ENCODE assay signal across 9 mouse cellular contexts in genomic region chr4:137919116-137919515, GRCm38 (mm10). TPM values are rescaled to one million over a fixed set of nuclear protein-coding genes. Genes with fewer than 3 reads are reported as not detected.
DNase-seq lines count a peak whose midpoint lies in the region; ATAC-seq lines count a peak whose summit lies in the region.
"Had no signal": no experiment of that assay in that cellular context is flagged by ENCODE, and none has a peak within 500 bp of the region (broad histone marks: within the 10 kb centered on the region; RNA-seq: fewer than 3 reads in every experiment).

No protein-coding gene starts in this region.

- no peaks in the 10 kb centered on the region for H3K27me3 ChIP-seq in kidney, embryonic 16.5 days (ENCODE audit: insufficient read depth, low read length)
- no peaks in the 10 kb centered on the region for H3K27me3 ChIP-seq in intestine, embryonic 16.5 days (replicated peaks; ENCODE audit: control insufficient read depth, insufficient read depth, low read length)
- H3K27me3 ChIP-seq: Patski had no signal

- H3K27ac ChIP-seq in kidney, embryonic 16.5 days (ENCODE audit: low read length), result peak overlapping the region; percentile 95
- peak overlapping the region; percentile 90 for H3K27ac ChIP-seq in intestine, embryonic 16.5 days (ENCODE audit: low read length)

- WGBS in kidney, embryonic 16.5 days, result 55% methylated on average over 10 of the region's 10 CpGs
- WGBS in intestine, embryonic 16.5 days, result 67% methylated on average over 10 of the region's 10 CpGs

- 0 out of 2 replicates have a peak overlapping the region, but pooled peaks have one; percentile 10 for H3K9ac ChIP-seq in kidney, embryonic 16.5 days (replicated peaks; ENCODE audit: low read length)
- H3K9ac ChIP-seq in intestine, embryonic 16.5 days (ENCODE audit: low read depth, low read length), result no peak overlapping the region

- H3K36me3 ChIP-seq in kidney, embryonic 16.5 days (ENCODE audit: insufficient read depth, low read length), result peaks cover 9% of the 10 kb centered on the region; the same call in 1 of the 2 replicates
- H3K36me3 ChIP-seq in intestine, embryonic 16.5 days (ENCODE audit: control insufficient read depth, insufficient read depth, low read length), result no peaks in the 10 kb centered on the region

- no peaks in the 10 kb centered on the region for H3K9me3 ChIP-seq in kidney, embryonic 16.5 days (ENCODE audit: low read length)
- H3K9me3 ChIP-seq in intestine, embryonic 16.5 days (ENCODE audit: control insufficient read depth, low read length), result no peaks in the 10 kb centered on the region

- H3K4me3 ChIP-seq in kidney, embryonic 16.5 days (ENCODE audit: low read length), result no peak overlapping the region
- H3K4me3 ChIP-seq in intestine, embryonic 16.5 days (ENCODE audit: low read length), result no peak overlapping the region

- DNase-seq in cerebellum, adult 11-12 months, result peak; percentile 79
- DNase-seq in cerebellum, postnatal 4 days (ENCODE audit: low spot score in 2 of 2), result no peak
- DNase-seq in kidney, adult 18-20 months, result no peak
- peak; percentile 69 to 73 for DNase-seq in cerebellum, postnatal 10 days
- no peak for DNase-seq in retina, postnatal 1 day
- no peak for DNase-seq in right cerebral cortex, adult 2 months (ENCODE audit: low spot score in 2 of 2)

- H3K4me2 ChIP-seq in kidney, embryonic 16.5 days (replicated peaks; ENCODE audit: low read depth, low read length), result no peak overlapping the region
- H3K4me2 ChIP-seq in intestine, embryonic 16.5 days (ENCODE audit: low read depth, low read length), result no peak overlapping the region

- H3K4me1 ChIP-seq in kidney, embryonic 16.5 days (ENCODE audit: insufficient read depth, low read length), result peaks cover 46% of the 10 kb centered on the region
- peaks cover 40% of the 10 kb centered on the region for H3K4me1 ChIP-seq in intestine, embryonic 16.5 days (ENCODE audit: control insufficient read depth, insufficient read depth, low read length)

- no peak for ATAC-seq in kidney, embryonic 16.5 days (ENCODE audit: low FRiP score, low TSS enrichment)
- ATAC-seq in intestine, embryonic 16.5 days, result no peak
- ATAC-seq: Patski had no signal

RNA-seq across cellular contexts. Expression of gene Ece1, which starts 57.1 kb away (rescaled TPM):
- polyA plus RNA-seq in kidney, embryonic 16.5 days (2015; fragmentation: Nextera tagmentation; extraction: Ambion mirVana), result 55.5 and 72.3 TPM in 2 replicates
- 56.0 and 63.0 TPM in 2 replicates for polyA plus RNA-seq in intestine, embryonic 16.5 days (2015; fragmentation: Nextera tagmentation; extraction: Ambion mirVana)

Comparison
In these comparisons a context has a peak if more than half of its experiments do, and no peak if none do; other contexts are left out.
1. DNase-seq: peak in cerebellum, adult 11-12 months (single experiment) and cerebellum, postnatal 10 days (2 of 2); none in cerebellum, postnatal 4 days (0 of 2), kidney, adult 18-20 months (single experiment), retina, postnatal 1 day (single experiment) and right cerebral cortex, adult 2 months (0 of 2).